Mouse (Mus musculus) MEL (cell line): ENCODE results near the gene Atg4b. TPM values are rescaled to one million over a fixed set of nuclear protein-coding genes. Genes with fewer than 3 reads are reported as not detected.

Experiments used
- DNase-seq: peaks from one replicate; pipeline ENCODE4 v3.0.0; 2011; ENCODE audit warnings: low read depth, low spot score
- H3K27ac ChIP-seq: 2 replicates; pipeline ENCODE4 v1.5.1; 2012; ENCODE audit warnings: low read depth, mild to moderate bottlenecking, control low read depth, low read length, moderate library complexity; ENCODE audit not compliant: control insufficient read depth
- H3K27me3 ChIP-seq, 2 experiments: fragments of 150-350 bp in 1 of 2; sonication (generic) in 1 of 2; 2 replicates each; pipeline ENCODE4 v1.6.1; 2012; ENCODE audit warnings: low read length in 2 of 2, mild to moderate bottlenecking in 2 of 2, improper control_type of control experiment in 1 of 2, moderate library complexity in 1 of 2; ENCODE audit not compliant: insufficient read depth in 2 of 2, control insufficient read depth in 1 of 2
- H3K36me3 ChIP-seq, 2 experiments: 2 replicates each; pipeline ENCODE4 v1.6.1; 2012 to 2014; ENCODE audit warnings: low read length in 2 of 2, improper control_type of control experiment in 1 of 2, inconsistent platforms in 1 of 2, mild to moderate bottlenecking in 1 of 2; ENCODE audit not compliant: insufficient read depth in 2 of 2, control insufficient read depth in 1 of 2
- H3K4me1 ChIP-seq, 2 experiments: fragments of 150-350 bp in 1 of 2; sonication (generic) in 1 of 2; 2 replicates each; pipeline ENCODE4 v1.6.1; 2012; ENCODE audit warnings: low read length in 2 of 2, improper control_type of control experiment in 1 of 2, mild to moderate bottlenecking in 1 of 2; ENCODE audit not compliant: insufficient read depth in 2 of 2, control insufficient read depth in 1 of 2
- H3K4me3 ChIP-seq, 2 experiments: fragments of 150-350 bp in 1 of 2; sonication (generic) in 1 of 2; 2 replicates each; pipeline ENCODE4 v1.5.1; 2012; ENCODE audit warnings: low read depth in 2 of 2, low read length in 2 of 2, mild to moderate bottlenecking in 2 of 2, moderate library complexity in 2 of 2, control low read depth in 1 of 2, improper control_type of control experiment in 1 of 2; ENCODE audit not compliant: control insufficient read depth in 1 of 2, insufficient read depth in 1 of 2
- H3K79me2 ChIP-seq: 2 replicates; pipeline ENCODE4 v1.6.1; 2012; ENCODE audit warnings: mild to moderate bottlenecking, low read length, moderate library complexity; ENCODE audit not compliant: control insufficient read depth, poor library complexity, insufficient read depth
- H3K9ac ChIP-seq: 2 replicates; pipeline ENCODE4 v1.6.1; 2012; ENCODE audit warnings: low read depth, mild to moderate bottlenecking, control low read depth, low read length, moderate library complexity; ENCODE audit not compliant: control insufficient read depth, poor library complexity, severe bottlenecking
- H3K9me3 ChIP-seq: fragments of 150-350 bp; sonication (generic); replicated peaks from 2 replicates; pipeline ENCODE4 v1.6.1; 2012; ENCODE audit warnings: mild to moderate bottlenecking, low read length, improper control_type of control experiment, moderate library complexity; ENCODE audit not compliant: insufficient read depth
- CHD1 ChIP-seq: IDR thresholded peaks from 2 replicates; pipeline ENCODE4 v1.6.1; 2012; ENCODE audit warnings: low read depth, mild to moderate bottlenecking, inconsistent platforms, low read length, improper control_type of control experiment
- ETS1 ChIP-seq: IDR thresholded peaks from 2 replicates; pipeline ENCODE4 v1.6.1; 2012; ENCODE audit warnings: low read depth, mild to moderate bottlenecking, inconsistent platforms, low read length, improper control_type of control experiment, moderate library complexity
- GABPA ChIP-seq: IDR thresholded peaks from 2 replicates; pipeline ENCODE4 v1.6.1; 2012; ENCODE audit warnings: low read depth, mild to moderate bottlenecking, inconsistent platforms, low read length, improper control_type of control experiment, moderate library complexity
- JUND ChIP-seq: IDR thresholded peaks from 2 replicates; pipeline ENCODE4 v1.6.1; 2011; ENCODE audit warnings: low read depth, mild to moderate bottlenecking, improper control_type of control experiment, low read length
- MAX ChIP-seq: IDR thresholded peaks from 2 replicates; pipeline ENCODE4 v1.6.1; 2011; ENCODE audit warnings: low read length, improper control_type of control experiment
- MAZ ChIP-seq: IDR thresholded peaks from 2 replicates; pipeline ENCODE4 v1.6.1; 2012; ENCODE audit warnings: low read depth, mild to moderate bottlenecking, inconsistent platforms, low read length, improper control_type of control experiment
- MEF2A ChIP-seq: IDR thresholded peaks from 2 replicates; pipeline ENCODE4 v1.6.1; 2014; ENCODE audit warnings: low read depth, mild to moderate bottlenecking, inconsistent platforms, low read length, improper control_type of control experiment; ENCODE audit not compliant: poor library complexity, insufficient replicate concordance, severe bottlenecking; ENCODE audit errors: extremely low read depth
- MXI1 ChIP-seq: IDR thresholded peaks from 2 replicates; pipeline ENCODE4 v1.6.1; 2011; ENCODE audit warnings: mild to moderate bottlenecking, low read depth, low read length, improper control_type of control experiment
- MYC ChIP-seq: IDR thresholded peaks from 2 replicates; pipeline ENCODE4 v1.6.1; 2011; ENCODE audit warnings: low read depth, mild to moderate bottlenecking, low read length, improper control_type of control experiment, moderate library complexity
- POLR2AphosphoS2 ChIP-seq: IDR thresholded peaks from 2 replicates; pipeline ENCODE4 v1.6.1; 2011; ENCODE audit warnings: low read length, improper control_type of control experiment
- POLR2AphosphoS5 ChIP-seq: IDR thresholded peaks from 2 replicates; pipeline ENCODE4 v1.6.1; 2012; ENCODE audit warnings: low read depth, borderline replicate concordance, mild to moderate bottlenecking, inconsistent platforms, low read length, moderate library complexity, mixed read lengths
- RCOR1 ChIP-seq: IDR thresholded peaks from 2 replicates; pipeline ENCODE4 v1.6.1; 2012; ENCODE audit warnings: low read depth, mild to moderate bottlenecking, inconsistent platforms, low read length, improper control_type of control experiment
- SIN3A ChIP-seq: IDR thresholded peaks from 2 replicates; pipeline ENCODE4 v1.6.1; 2012; ENCODE audit warnings: low read length, improper control_type of control experiment, inconsistent platforms
- SMC3 ChIP-seq: IDR thresholded peaks from 2 replicates; pipeline ENCODE4 v1.6.1; 2011; ENCODE audit warnings: low read depth, low read length, improper control_type of control experiment
- TAL1 ChIP-seq: IDR thresholded peaks from 2 replicates; pipeline ENCODE4 v1.6.1; 2012; ENCODE audit warnings: mild to moderate bottlenecking, inconsistent platforms, low read length, moderate library complexity, mixed read lengths
- TBP ChIP-seq: IDR thresholded peaks from 2 replicates; pipeline ENCODE4 v1.8.0; 2011; ENCODE audit warnings: low read depth, low read length, improper control_type of control experiment
- USF1 ChIP-seq: IDR thresholded peaks from 2 replicates; pipeline ENCODE4 v1.6.1; 2014; ENCODE audit warnings: low read depth, mild to moderate bottlenecking, inconsistent platforms, low read length, improper control_type of control experiment, moderate library complexity
- polyA plus RNA-seq, 2 experiments: library from polyadenylated mRNA; stranded (reverse) in 1 of 2; unstranded in 1 of 2; fragments of >175 nt in 1 of 2; fragments of >200 nt in 1 of 2; gene quantifications; 2 replicates each; pipeline versions ENCODE4 v1.2.1 to v1.2.4; 2012; ENCODE audit warnings: low replicate concordance in 2 of 2, low read depth in 1 of 2; ENCODE audit not compliant: insufficient read length in 2 of 2, insufficient read depth in 1 of 2, missing spikeins in 1 of 2
- total RNA-seq: library from RNA; depleted of rRNA; stranded (reverse); fragments of 300-350 nt; gene quantifications from 2 replicates; pipeline ENCODE4 v1.2.3, GENCODE M21; 2012

Atg4b gene
- total and polyA plus RNA-seq, 3 experiments, result 57.9 to 121 TPM; not detected in 1

DNA sequence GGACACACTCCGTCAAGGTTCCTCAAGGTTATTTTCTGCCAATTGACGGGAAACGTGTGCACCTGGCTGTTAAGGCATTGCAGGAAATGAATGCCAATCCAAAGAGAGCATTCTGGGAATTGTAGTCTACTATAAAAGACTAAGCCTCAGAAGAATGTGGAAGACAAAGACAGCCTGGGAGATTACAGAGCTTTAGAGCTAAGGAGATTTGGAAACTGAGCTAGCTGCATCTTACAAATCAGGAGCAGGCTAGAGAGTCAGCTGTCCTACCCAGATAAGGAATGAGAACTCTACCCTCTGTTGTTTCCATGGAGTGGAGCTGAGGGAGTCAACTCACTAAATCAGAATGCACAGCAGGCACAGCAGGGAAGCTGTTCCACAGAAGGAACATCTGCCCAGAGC lies 19.4 kb upstream of the Atg4b start (continued):
- 0 out of 2 replicates have a peak, but pooled peaks have one; percentile 19 for TF ChIP-seq ETS1
- no peak for TF ChIP-seq SMC3
- no peak for TF ChIP-seq POLR2AphosphoS2
- TF ChIP-seq TAL1, result peak; percentile 48; the same call in 1 of the 2 replicates

DNA sequence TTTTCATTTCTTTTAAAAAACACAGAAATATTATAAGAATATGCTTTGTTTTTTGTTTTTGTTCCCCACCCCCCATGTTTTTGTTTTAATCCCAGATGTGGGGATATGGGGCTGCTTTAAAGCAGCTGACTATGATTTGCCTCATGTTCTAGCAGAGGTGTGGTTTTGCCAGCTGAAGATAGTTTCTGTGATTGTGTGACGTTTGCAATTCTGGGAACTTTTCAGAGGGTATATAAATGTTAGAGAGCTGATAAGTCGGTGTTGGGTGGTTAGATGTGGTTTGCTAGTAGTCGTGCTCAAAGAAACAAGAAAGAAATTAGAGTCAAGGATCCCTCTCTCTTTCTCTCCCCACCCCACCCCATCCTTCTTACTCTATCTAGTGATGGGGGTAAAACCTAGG lies 15.4 kb upstream of the Atg4b start:
- no peak overlapping the region for H3K4me3 ChIP-seq
- H3K36me3 ChIP-seq, result peaks cover 0 to 6% of the 10 kb centered on the region in 2 experiments; a peak in 3 of 4 replicates
- no peaks in the 10 kb centered on the region for H3K9me3 ChIP-seq
- no peak for DNase-seq
- no peak for TF ChIP-seq USF1
- TF ChIP-seq TBP, result no peak
- peak; percentile 32; the same call in 1 of the 2 replicates for TF ChIP-seq RCOR1
- no peak for TF ChIP-seq MYC
- no peak for TF ChIP-seq POLR2AphosphoS5
- no peak for TF ChIP-seq JUND
- TF ChIP-seq CHD1, result no peak
- TF ChIP-seq GABPA, result no peak
- no peak for TF ChIP-seq MEF2A
- no peak for TF ChIP-seq MXI1
- no peak for TF ChIP-seq POLR2AphosphoS2
- TF ChIP-seq SIN3A, result no peak
- peak; percentile 79 for TF ChIP-seq ETS1
- TF ChIP-seq MAX, result no peak
- no peak overlapping the region for H3K27ac ChIP-seq
- H3K27me3 ChIP-seq, result no peaks in the 10 kb centered on the region
- no peak overlapping the region for H3K9ac ChIP-seq
- peaks cover 14% of the 10 kb centered on the region for H3K79me2 ChIP-seq
- H3K4me1 ChIP-seq, result peaks cover 0 to 2% of the 10 kb centered on the region in 2 experiments; a peak in 2 of 4 replicates

DNA sequence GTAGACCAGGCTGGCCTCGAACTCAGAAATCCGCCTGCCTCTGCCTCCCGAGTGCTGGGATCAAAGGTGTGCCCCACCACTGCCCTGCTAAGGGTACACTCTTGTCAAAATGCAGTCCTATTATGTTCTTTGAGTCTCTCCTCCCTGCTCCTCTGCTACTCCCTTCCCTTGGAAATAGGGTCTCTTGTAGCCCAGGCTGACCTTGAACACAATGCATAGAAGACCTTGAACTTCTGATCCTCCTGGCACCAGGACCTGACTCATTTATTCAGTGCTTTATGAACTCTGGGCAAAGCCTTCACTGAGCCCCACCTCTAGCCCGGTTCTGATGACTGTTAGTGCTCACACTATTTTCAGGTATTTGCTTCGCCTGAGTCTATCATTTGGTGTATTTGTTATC lies 13.6 kb upstream of the Atg4b start:
- Histone ChIP-seq H3K9me3 (no peaks in the 10 kb centered on the region), H3K27ac (no peak overlapping the region), H3K4me3 (no peak overlapping the region), H3K27me3 (no peaks in the 10 kb centered on the region), H3K4me1 (peaks cover 12 to 14% of the 10 kb centered on the region in 2 experiments), H3K36me3 (peaks cover 0 to 22% of the 10 kb centered on the region in 2 experiments; a peak in 3 of 4 replicates), H3K79me2 (peaks cover 21% of the 10 kb centered on the region), H3K9ac (no peak overlapping the region)
- no peak for TF ChIP-seq MAZ
- no peak for DNase-seq
